Mouse (Mus musculus): ENCODE measurements around the gene Ptchd4. TPM values are rescaled to one million over a fixed set of nuclear protein-coding genes. Genes with fewer than 3 reads are reported as not detected.

The Ptchd4 gene
- total RNA-seq, 2 experiments from 2014 or later = 9.0 to 14.7 TPM

GRCm38 (mm10) chr17:42430380-42430779, 114.6 kb downstream of the Ptchd4 start:
- no peak for DNase-seq

DNA sequence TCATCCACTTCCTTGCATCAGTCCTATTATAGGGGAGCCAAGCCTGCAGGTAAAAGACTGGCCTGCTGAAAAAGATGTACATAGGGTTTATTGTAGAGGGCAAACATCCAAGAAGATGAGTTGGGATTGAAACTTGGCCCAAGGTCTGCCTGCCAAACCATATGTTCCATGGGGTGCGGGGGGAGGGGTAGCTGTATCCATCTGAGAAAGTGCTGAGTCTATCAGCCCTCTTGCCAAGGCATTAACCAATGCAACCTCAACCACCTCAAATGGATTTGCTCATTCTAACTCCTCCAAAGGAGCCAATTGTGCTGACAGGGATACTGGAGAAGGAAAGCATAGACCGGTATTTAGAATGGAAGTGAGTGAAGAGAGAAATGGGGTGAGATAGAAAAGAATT, 136.5 kb downstream of the Ptchd4 start:
- DNase-seq = no peak

GRCm38 (mm10) chr17:42456441-42456840, 140.7 kb downstream of the Ptchd4 start:
- no peak for DNase-seq

DNA sequence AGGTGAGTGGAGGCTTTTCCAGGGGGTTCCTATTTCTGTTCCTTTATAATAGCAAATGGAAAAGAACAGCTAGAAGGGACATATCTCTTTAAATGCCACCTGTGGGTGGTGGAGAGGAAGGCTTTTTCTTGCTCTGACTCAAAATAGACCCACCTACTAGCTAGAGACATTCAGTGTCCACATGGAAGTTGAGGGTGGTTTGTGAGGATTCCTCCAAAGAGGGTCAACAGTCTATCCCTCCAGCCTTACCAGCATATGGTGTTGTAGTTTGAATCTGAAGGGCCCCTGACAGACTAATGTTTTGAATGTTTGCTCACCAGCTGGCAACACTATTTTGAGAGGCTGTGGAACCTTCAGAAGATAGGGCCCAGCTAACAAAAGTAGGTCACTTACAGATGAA, 147.0 kb downstream of the Ptchd4 start:
- no peak for DNase-seq

DNA sequence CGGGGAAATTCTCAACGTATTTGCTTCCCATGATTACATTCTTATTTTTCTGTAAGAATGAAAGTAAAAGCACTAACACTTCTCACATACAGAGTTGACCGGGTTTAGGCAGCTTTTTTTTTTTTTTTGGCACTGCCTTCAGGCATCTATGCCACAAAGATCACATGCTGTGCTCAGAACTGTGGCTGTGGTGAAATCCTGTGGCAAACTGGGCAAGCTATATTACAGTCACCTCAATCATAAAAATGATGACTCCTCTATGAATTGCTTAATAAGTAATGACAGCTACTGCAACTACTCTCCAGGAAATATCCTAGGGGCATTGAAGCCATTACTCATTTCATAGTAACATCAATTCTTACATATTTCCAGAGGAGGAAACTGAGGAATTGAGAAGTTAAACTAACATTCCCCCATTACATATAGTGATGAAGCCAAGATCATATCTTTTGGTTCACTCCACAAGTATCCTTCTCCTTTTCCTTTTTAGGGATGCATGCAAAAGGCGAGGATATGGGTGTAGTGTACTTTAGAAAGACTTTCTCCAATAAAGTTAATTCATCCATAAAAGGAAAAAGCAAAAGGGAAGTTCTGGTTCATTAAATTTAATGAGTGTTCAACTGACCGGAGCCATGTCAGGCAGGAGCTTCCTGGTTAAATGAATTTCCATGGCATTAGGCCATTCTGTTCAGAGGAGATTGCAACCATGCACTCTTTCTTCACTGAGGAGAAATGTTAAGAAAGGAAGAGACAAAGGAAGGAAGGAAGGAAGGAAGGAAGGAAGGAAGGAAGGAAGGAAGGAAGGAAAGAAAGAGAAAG, 164.6 kb downstream of the Ptchd4 start:
- DNase-seq = no peak

GRCm38 (mm10) chr17:42509356-42510262, 193.9 kb downstream of the Ptchd4 start:
- DNase-seq = no peak

DNA sequence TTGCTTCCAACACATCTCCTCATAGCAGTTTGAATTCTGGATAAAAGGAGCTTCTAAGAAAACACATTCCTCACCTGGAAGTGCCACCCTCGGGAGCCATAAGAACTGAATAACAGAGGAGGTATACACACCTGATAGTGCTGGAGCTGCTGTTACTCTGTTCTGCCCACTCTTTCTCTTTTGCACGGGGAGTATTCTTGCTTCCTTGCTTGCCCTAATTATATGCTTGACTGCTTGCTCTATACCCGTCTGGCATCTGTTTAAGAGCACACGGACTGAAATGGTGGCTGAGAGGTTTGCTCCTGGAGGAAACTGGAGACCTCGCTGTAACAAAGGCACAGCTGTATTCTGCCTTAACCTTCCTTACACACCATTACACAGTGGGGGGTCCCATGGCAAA, 214.4 kb downstream of the Ptchd4 start:
- no peak for DNase-seq

- peak; percentile 4 to 31 for DNase-seq
Measured at GRCm38 (mm10) chr17:42549578-42549977, 233.8 kb downstream of the Ptchd4 start.
